Mouse (Mus musculus) spleen, adult 18-20 months (tissue): ENCODE measurements around the gene Sema4b.

Experiments
- DNase-seq, 2 experiments: peaks; one replicate each; pipeline ENCODE4 v3.0.0; 2022; ENCODE audit warnings: mixed read lengths in 2 of 2

The Sema4b gene

GRCm38 (mm10) chr7:80221179-80221750, 34.6 kb downstream of the Sema4b start:
- no peak for DNase-seq

- DNase-seq = no peak
These were observed 40.4 kb downstream of the Sema4b start for GRCm38 (mm10) chr7:80227065-80227464.

GRCm38 (mm10) chr7:80230196-80230595, 43.6 kb downstream of the Sema4b start:
- DNase-seq = no peak

GRCm38 (mm10) chr7:80231971-80232488, 45.4 kb downstream of the Sema4b start:
- DNase-seq = no peak

- peak; percentile 99 for DNase-seq
These were observed 45.9 kb downstream of the Sema4b start, which contains the start of the genes Cib1 and Gdpgp1 for GRCm38 (mm10) chr7:80232489-80233029. Gene Cib1, minus strand, starts transcription at chr7:80232813. Gene Gdpgp1, plus strand, starts transcription at chr7:80232865.

GRCm38 (mm10) chr7:80233799-80234198, 47.2 kb downstream of the Sema4b start:
- DNase-seq = no peak

- DNase-seq = no peak
These were observed 51.9 kb downstream of the Sema4b start for GRCm38 (mm10) chr7:80238542-80238941.

- DNase-seq = no peak
These were observed 55.0 kb downstream of the Sema4b start for GRCm38 (mm10) chr7:80241661-80242060.

- no peak for DNase-seq
These were observed 58.2 kb downstream of the Sema4b start for GRCm38 (mm10) chr7:80244851-80245250.

- DNase-seq = peak; percentile 94 to 96
These were observed 59.6 kb downstream of the Sema4b start, which contains the start of gene Ttll13 for GRCm38 (mm10) chr7:80246148-80246721. Gene Ttll13, plus strand, starts transcription at chr7:80246376.

- no peak for DNase-seq
These were observed 60.2 kb downstream of the Sema4b start for GRCm38 (mm10) chr7:80246859-80247258.

- no peak for DNase-seq
These were observed 65.8 kb downstream of the Sema4b start for GRCm38 (mm10) chr7:80252437-80252836.

GRCm38 (mm10) chr7:80252886-80253285, 66.2 kb downstream of the Sema4b start:
- no peak for DNase-seq

- no peak for DNase-seq
These were observed 69.3 kb downstream of the Sema4b start for GRCm38 (mm10) chr7:80255981-80256380.

GRCm38 (mm10) chr7:80257706-80258105, 71.1 kb downstream of the Sema4b start:
- DNase-seq = no peak

GRCm38 (mm10) chr7:80260625-80261371, 74.2 kb downstream of the Sema4b start, which contains the start of gene Ngrn:
Gene Ngrn, plus strand, starts transcription at chr7:80261215.
- DNase-seq = peak; percentile 65 to 77

GRCm38 (mm10) chr7:80261372-80261990, 74.8 kb downstream of the Sema4b start:
- no peak for DNase-seq

GRCm38 (mm10) chr7:80264606-80265005, 78.0 kb downstream of the Sema4b start:
- no peak for DNase-seq

- no peak for DNase-seq
These were observed 81.1 kb downstream of the Sema4b start for GRCm38 (mm10) chr7:80267764-80268163.

- DNase-seq = peak; percentile 86 to 95
These were observed 82.5 kb downstream of the Sema4b start, which contains the start of gene Vps33b for GRCm38 (mm10) chr7:80268897-80269750. Gene Vps33b, plus strand, starts transcription at chr7:80269649.

- DNase-seq = no peak
These were observed 83.2 kb downstream of the Sema4b start for GRCm38 (mm10) chr7:80269751-80270255.
